11 mouse cellular contexts compared by ENCODE assay signal in genomic region chr8:76052003-76052402, GRCm38 (mm10).
A peak's percentile ranks its signal among the peaks of the same experiment; 100 is the strongest.
DNase-seq lines count a peak whose midpoint lies in the region; ATAC-seq and TF ChIP-seq lines count a peak whose summit lies in the region.
"Had no signal": no experiment of that assay in that cellular context is flagged by ENCODE, and none has a peak within 500 bp of the region (broad histone marks: within the 10 kb centered on the region; RNA-seq: fewer than 3 reads in every experiment).

No protein-coding gene starts in this region.

- H3K36me3 ChIP-seq in kidney, embryonic 14.5 days (ENCODE audit: control insufficient read depth, insufficient read depth, low read length): no peaks in the 10 kb centered on the region
- H3K36me3 ChIP-seq: heart, embryonic 15.5 days; intestine, embryonic 15.5 days; lung, embryonic 15.5 days had no signal

- TF ChIP-seq CTCF in left cerebral cortex, adult 2 months (IDR thresholded peaks at IDR 0.05): no peak
- TF ChIP-seq CTCF in layer of hippocampus, adult 2 months (conservative IDR thresholded peaks at IDR 0.05): no peak

- H3K9me3 ChIP-seq in kidney, embryonic 14.5 days (ENCODE audit: control insufficient read depth, low read length): no peaks in the 10 kb centered on the region
- H3K9me3 ChIP-seq: heart, embryonic 15.5 days; intestine, embryonic 15.5 days; lung, embryonic 15.5 days had no signal

- H3K27ac ChIP-seq in left cerebral cortex, adult 2 months: no peak overlapping the region
- peak overlapping the region; percentile 89 for H3K27ac ChIP-seq in layer of hippocampus, adult 2 months
- H3K27ac ChIP-seq in kidney, embryonic 14.5 days (ENCODE audit: low read depth, low read length): no peak overlapping the region
- H3K27ac ChIP-seq: heart, embryonic 15.5 days; intestine, embryonic 15.5 days; lung, embryonic 15.5 days had no signal

- no peak overlapping the region for H3K9ac ChIP-seq in kidney, embryonic 14.5 days (ENCODE audit: low read depth, low read length)
- H3K9ac ChIP-seq: heart, embryonic 15.5 days; intestine, embryonic 15.5 days; lung, embryonic 15.5 days had no signal

- H3K27me3 ChIP-seq in kidney, embryonic 14.5 days (ENCODE audit: control insufficient read depth, insufficient read depth, low read length): no peaks in the 10 kb centered on the region
- H3K27me3 ChIP-seq: heart, embryonic 15.5 days; intestine, embryonic 15.5 days; lung, embryonic 15.5 days had no signal

- ATAC-seq in kidney, embryonic 14.5 days (ENCODE audit: low FRiP score, low TSS enrichment): no peak
- ATAC-seq: intestine, embryonic 15.5 days had no signal

- intact Hi-C loops in left cerebral cortex, adult 2 months (cut with DNase I): no loop called here

- no peaks in the 10 kb centered on the region for H3K4me1 ChIP-seq in kidney, embryonic 14.5 days (ENCODE audit: control insufficient read depth, insufficient read depth, low read length)
- H3K4me1 ChIP-seq: heart, embryonic 15.5 days; intestine, embryonic 15.5 days; lung, embryonic 15.5 days had no signal

- DNase-seq in cerebellum, postnatal 25 days: peak; percentile 4 to 7
- no peak for DNase-seq in cerebellum, adult 8-10 months
- DNase-seq in left cerebral cortex, adult 11 months (ENCODE audit: low spot score): peak; percentile 1
- DNase-seq in left cerebral cortex, adult 2 months (ENCODE audit: extremely low spot score in 1 of 2, low spot score in 2 of 2): no peak
- DNase-seq in layer of hippocampus, adult 2 months (ENCODE audit: low spot score in 2 of 2): peak; percentile 70 to 89
- peak; percentile 51 for DNase-seq in retina, postnatal 1 day
- DNase-seq in thymus, postnatal 25 days: no peak

- 87% methylated on average over 4 of the region's 4 CpGs for WGBS in kidney, embryonic 14.5 days

- H3K4me3 ChIP-seq in left cerebral cortex, adult 2 months: no peak overlapping the region
- H3K4me3 ChIP-seq in layer of hippocampus, adult 2 months: no peak overlapping the region
- H3K4me3 ChIP-seq in kidney, embryonic 14.5 days (ENCODE audit: low read length): no peak overlapping the region
- H3K4me3 ChIP-seq: heart, embryonic 15.5 days; intestine, embryonic 15.5 days; lung, embryonic 15.5 days had no signal

- no peak overlapping the region for H3K4me2 ChIP-seq in kidney, embryonic 14.5 days (replicated peaks; ENCODE audit: low read depth, low read length)
- H3K4me2 ChIP-seq: heart, embryonic 15.5 days; intestine, embryonic 15.5 days; lung, embryonic 15.5 days had no signal

Comparison
In these comparisons a context has a peak if more than half of its experiments do, and no peak if none do; other contexts are left out.
1. DNase-seq: peak in cerebellum, postnatal 25 days (2 of 2), left cerebral cortex, adult 11 months (single experiment), layer of hippocampus, adult 2 months (2 of 2) and retina, postnatal 1 day (single experiment); none in cerebellum, adult 8-10 months (single experiment), left cerebral cortex, adult 2 months (0 of 2) and thymus, postnatal 25 days (single experiment).